Mouse (Mus musculus) cortical plate, adult 2 months (tissue): ENCODE data around the gene Mpp1.

ENCODE experiments used
- CTCF ChIP-seq: fragments of 200-500 bp; IDR thresholded peaks from 2 replicates; pipeline ENCODE4 v1.5.1; 2011; ENCODE audit warnings: mild to moderate bottlenecking, control low read depth, low read length; ENCODE audit not compliant: insufficient read depth; ENCODE audit errors: extremely low read depth
- POLR2A ChIP-seq: fragments of 200-500 bp; IDR thresholded peaks from 2 replicates; pipeline ENCODE4 v1.6.1; 2011; ENCODE audit warnings: mild to moderate bottlenecking, low read length, control low read depth; ENCODE audit not compliant: insufficient read depth; ENCODE audit errors: extremely low read depth

DNA sequence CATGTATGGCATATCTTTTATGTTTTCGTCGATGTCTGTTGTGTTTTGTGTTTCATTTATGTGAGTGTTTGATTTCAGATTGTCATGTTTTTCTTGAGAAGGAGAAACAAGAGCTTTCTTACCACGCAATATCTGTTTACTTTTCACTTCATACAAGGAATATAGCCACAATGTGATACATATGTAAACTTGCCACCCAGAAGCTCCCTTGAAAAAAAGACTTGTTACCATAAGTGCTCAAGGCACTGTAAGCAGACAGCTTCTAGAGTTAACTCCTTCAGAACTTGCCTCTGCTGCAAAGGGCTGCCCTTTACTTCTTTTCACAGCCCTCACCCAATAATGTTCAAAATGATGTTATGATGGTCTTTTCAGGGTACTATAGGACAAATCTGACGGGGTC, 17.6 kb upstream of the Mpp1 start:
- TF ChIP-seq CTCF (no peak), POLR2A (no peak)
